Comparison of ENCODE assay signal across 8 mouse cellular contexts in the genomic region with DNA sequence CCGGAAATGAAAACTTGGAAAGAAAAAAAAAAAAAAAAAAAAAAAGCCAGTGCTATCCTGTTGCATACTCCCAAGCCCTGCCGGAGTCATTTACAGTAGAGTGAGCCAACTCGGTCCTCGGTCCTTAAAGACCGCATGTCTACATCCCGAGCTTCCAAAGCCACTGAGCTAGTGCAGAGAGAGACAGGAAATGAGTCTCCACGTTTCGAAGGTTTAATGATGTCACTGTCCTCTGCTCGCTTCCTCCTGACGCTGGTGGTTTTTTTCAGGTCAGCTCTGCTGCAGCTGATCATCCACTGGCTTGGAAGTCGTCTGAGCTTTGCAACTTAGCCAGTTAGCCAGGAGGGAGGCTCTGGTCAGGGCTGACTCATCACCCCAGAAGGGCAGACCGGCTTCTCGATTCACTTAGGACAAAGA. TPM values are rescaled to one million over a fixed set of nuclear protein-coding genes. Genes with fewer than 3 reads are reported as not detected.
DNase-seq lines count a peak whose midpoint lies in the region; ATAC-seq and TF ChIP-seq lines count a peak whose summit lies in the region.

No protein-coding gene starts in this region.

- no peak overlapping the region for H3K9ac ChIP-seq in intestine, embryonic 16.5 days (ENCODE audit: low read depth, low read length)
- no peak overlapping the region for H3K9ac ChIP-seq in forebrain, embryonic 16.5 days (replicated peaks; ENCODE audit: low read depth, low read length)

- H3K4me1 ChIP-seq in intestine, embryonic 16.5 days (ENCODE audit: control insufficient read depth, insufficient read depth, low read length) = peaks cover 20% of the 10 kb centered on the region
- H3K4me1 ChIP-seq in lung, adult 2 months (ENCODE audit: control insufficient read depth, insufficient read depth, low read length) = peaks cover 14% of the 10 kb centered on the region
- peaks cover 14% of the 10 kb centered on the region for H3K4me1 ChIP-seq in forebrain, embryonic 16.5 days (replicated peaks; ENCODE audit: control insufficient read depth, insufficient read depth, low read length)

- intact Hi-C loops in gastrocnemius, adult 2 months (cut with DNase I) = no loop called here

- 14% methylated on average over 13 of the region's 13 CpGs for WGBS in intestine, embryonic 16.5 days
- WGBS in lung, adult 2 months = 4% methylated on average over 13 of the region's 13 CpGs
- WGBS in forebrain, embryonic 16.5 days = 78% methylated on average over 13 of the region's 13 CpGs

- H3K27ac ChIP-seq in gastrocnemius, adult 2 months = peak overlapping the region; percentile 63
- peak overlapping the region; percentile 53 for H3K27ac ChIP-seq in intestine, embryonic 16.5 days (ENCODE audit: low read length)
- no peak overlapping the region for H3K27ac ChIP-seq in forebrain, embryonic 16.5 days (ENCODE audit: low read length)

- peak; percentile 77 for ATAC-seq in intestine, embryonic 16.5 days
- no peak for ATAC-seq in forebrain, embryonic 16.5 days

- H3K27me3 ChIP-seq in intestine, embryonic 16.5 days (replicated peaks; ENCODE audit: control insufficient read depth, insufficient read depth, low read length) = no peaks in the 10 kb centered on the region
- no peaks in the 10 kb centered on the region for H3K27me3 ChIP-seq in forebrain, embryonic 16.5 days (replicated peaks; ENCODE audit: control insufficient read depth, insufficient read depth, low read length)

- H3K4me3 ChIP-seq in gastrocnemius, adult 2 months = peak overlapping the region; percentile 62
- no peak overlapping the region for H3K4me3 ChIP-seq in intestine, embryonic 16.5 days (ENCODE audit: low read length)
- H3K4me3 ChIP-seq in lung, adult 2 months (replicated peaks; ENCODE audit: extremely low read depth, low read depth, low read length) = peak overlapping the region; percentile 21
- no peak overlapping the region for H3K4me3 ChIP-seq in forebrain, embryonic 16.5 days (replicated peaks; ENCODE audit: low read length)

- H3K4me2 ChIP-seq in intestine, embryonic 16.5 days (ENCODE audit: low read depth, low read length) = peak overlapping the region; percentile 3; the same call in 1 of the 2 replicates
- no peak overlapping the region for H3K4me2 ChIP-seq in forebrain, embryonic 16.5 days (ENCODE audit: low read length)

- no peaks in the 10 kb centered on the region for H3K36me3 ChIP-seq in intestine, embryonic 16.5 days (ENCODE audit: control insufficient read depth, insufficient read depth, low read length)
- no peaks in the 10 kb centered on the region for H3K36me3 ChIP-seq in forebrain, embryonic 16.5 days (ENCODE audit: control insufficient read depth, insufficient read depth)

- TF ChIP-seq POLR2A in lung, adult 2 months (IDR thresholded peaks at IDR 0.05; ENCODE audit: borderline replicate concordance, extremely low read depth, low read depth, low read length) = no peak

- no peaks in the 10 kb centered on the region for H3K9me3 ChIP-seq in intestine, embryonic 16.5 days (ENCODE audit: control insufficient read depth, low read length)
- H3K9me3 ChIP-seq in forebrain, embryonic 16.5 days (ENCODE audit: control insufficient read depth, low read length) = no peaks in the 10 kb centered on the region

- TF ChIP-seq CTCF in gastrocnemius, adult 2 months (IDR thresholded peaks at IDR 0.05) = no peak
- no peak for TF ChIP-seq CTCF in lung, adult 2 months (IDR thresholded peaks at IDR 0.05; ENCODE audit: insufficient read depth, low read length)

- peak; percentile 59 for DNase-seq in layer of hippocampus, adult 9-11 months
- DNase-seq in layer of hippocampus, adult 11-12 months (ENCODE audit: low spot score) = no peak
- peak; percentile 72 for DNase-seq in gastrocnemius, adult 2 months
- DNase-seq in lung, adult 2 months = peak; percentile 37
- DNase-seq in thymus, postnatal 14 days = peak; percentile 61
- no peak for DNase-seq in cerebellum, adult 9-10 months

RNA-seq across cellular contexts. Expression of a gene that starts 10.1 kb away (rescaled TPM):
- total RNA-seq in gastrocnemius, adult 2 months (2021) = 1 to 10 TPM; 4.2 to 4.9 TPM
- polyA plus RNA-seq in intestine, embryonic 16.5 days (2015; fragmentation: Nextera tagmentation; extraction: Ambion mirVana) = 31.9 and 32.2 TPM in 2 replicates
- polyA plus RNA-seq in lung, adult 2 months (2012; rRNA removed) = 32.7 and 54.1 TPM in 2 replicates
- 24.4 and 25.3 TPM in 2 replicates for polyA plus RNA-seq in forebrain, embryonic 16.5 days (2015; fragmentation: Nextera tagmentation; extraction: Ambion mirVana)

RNA-seq across cellular contexts. Expression of a gene that starts 43.2 kb away (rescaled TPM):
- total RNA-seq in gastrocnemius, adult 2 months (2021) = 10 to 100 TPM; 62.8 to 64.2 TPM
- 118 and 140 TPM in 2 replicates for polyA plus RNA-seq in intestine, embryonic 16.5 days (2015; fragmentation: Nextera tagmentation; extraction: Ambion mirVana)
- polyA plus RNA-seq in lung, adult 2 months (2012; rRNA removed) = 10.8 and 20.7 TPM in 2 replicates
- 199 and 215 TPM in 2 replicates for polyA plus RNA-seq in forebrain, embryonic 16.5 days (2015; fragmentation: Nextera tagmentation; extraction: Ambion mirVana)

Comparison
In these comparisons a context has a peak if more than half of its experiments do, and no peak if none do; other contexts are left out.
1. DNase-seq: peak in layer of hippocampus, adult 9-11 months (single experiment), gastrocnemius, adult 2 months (single experiment), lung, adult 2 months (single experiment) and thymus, postnatal 14 days (single experiment); none in layer of hippocampus, adult 11-12 months (single experiment) and cerebellum, adult 9-10 months (single experiment).
2. H3K4me3 ChIP-seq: peak in gastrocnemius, adult 2 months (single experiment) and lung, adult 2 months (single experiment); none in intestine, embryonic 16.5 days (single experiment) and forebrain, embryonic 16.5 days (single experiment).